Mouse (Mus musculus): ENCODE results near the gene Eif2ak1. TPM values are rescaled to one million over a fixed set of nuclear protein-coding genes. Genes with fewer than 3 reads are reported as not detected.
"Not testable (repeated sequence)": the region's sequence is repeated elsewhere in the genome, so short reads cannot be mapped to it uniquely, and the experiment has no call there.

The Eif2ak1 gene
- 46.0 and 51.7 TPM in 2 replicates for polyA plus RNA-seq (2016; fragmentation: Nextera tagmentation; extraction: Ambion mirVana)

DNA sequence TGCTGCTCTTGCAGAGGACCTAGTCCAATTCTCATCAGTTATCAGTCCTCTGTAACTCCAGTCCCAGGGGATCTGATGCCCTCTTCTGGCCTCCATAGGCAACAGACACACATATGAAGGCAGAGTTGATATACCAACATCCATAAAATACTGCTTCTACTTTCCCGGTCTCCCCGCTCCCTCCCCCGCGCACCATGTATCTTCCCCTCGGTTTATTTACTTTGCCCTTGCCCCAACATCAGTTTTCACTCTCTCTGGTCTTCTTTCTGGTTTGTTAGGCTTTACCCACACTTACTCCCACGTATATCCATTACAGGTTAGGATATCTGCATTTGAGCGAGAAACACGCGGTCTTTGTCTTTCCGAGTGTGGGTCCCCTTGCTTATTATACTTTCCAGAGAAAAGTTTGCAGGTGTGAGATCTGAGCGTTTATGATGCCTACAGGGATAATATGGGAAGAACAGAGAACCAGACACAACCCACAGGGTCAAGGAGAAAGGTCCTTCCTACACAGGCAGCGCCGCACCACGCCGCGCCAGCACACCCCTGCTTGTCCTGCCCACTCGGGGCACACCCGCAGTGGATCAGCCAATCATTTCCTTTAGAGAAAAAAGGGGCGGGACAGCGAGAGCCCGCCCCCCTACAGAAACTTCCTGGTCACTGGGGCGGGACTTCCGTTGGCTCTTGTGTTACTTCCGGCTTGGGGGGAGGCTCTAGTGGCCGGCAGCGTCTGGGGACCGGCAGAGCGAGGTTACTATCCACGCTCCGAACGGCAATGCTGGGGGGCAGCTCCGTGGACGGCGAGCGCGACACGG lies at the start of gene Eif2ak1:
Gene Eif2ak1 (plus strand): TSS at position 673 of the 815 bp plus-strand sequence.
- peak within 1 kb of the TSS; percentile 78 for H3K4me3 ChIP-seq
- H3K9me3 ChIP-seq (replicated peaks): no peaks in the 10 kb centered on the region
- H3K36me3 ChIP-seq: no peaks in the 10 kb centered on the region
- peaks cover 10% of the 10 kb centered on the region for H3K4me1 ChIP-seq
- under 1% methylated on average over 37 of the region's 37 CpGs for WGBS
- peak within 1 kb of the TSS; percentile 81 for H3K27ac ChIP-seq
- H3K27me3 ChIP-seq (ENCODE audit: low read depth, poor library complexity, severe bottlenecking): no peaks in the 10 kb centered on the region
- peak; percentile 96 for DNase-seq (ENCODE audit: low spot score)

DNA sequence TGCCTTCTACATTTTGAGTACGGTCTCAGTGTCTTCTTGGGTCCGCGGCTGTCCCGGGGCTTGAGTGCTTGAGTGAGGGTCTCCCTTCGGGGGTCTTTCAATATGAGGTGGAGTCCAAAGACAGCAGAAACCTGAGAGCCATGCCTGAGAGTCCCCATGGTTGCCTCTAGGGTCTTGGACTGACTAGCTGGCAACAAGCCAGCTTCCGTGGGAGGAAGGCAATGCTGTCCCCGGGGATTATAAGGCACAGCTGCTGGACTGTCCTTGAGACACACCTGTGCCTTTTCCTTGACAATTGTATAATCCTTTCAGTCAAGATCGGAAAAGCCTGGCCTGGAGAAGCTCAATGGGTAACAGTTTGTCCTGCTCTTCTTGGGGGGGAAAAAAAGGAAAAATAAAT lies 35.6 kb upstream of the Eif2ak1 start:
- Histone ChIP-seq H3K4me1 (no peaks in the 10 kb centered on the region), H3K27ac (no peak overlapping the region), H3K36me3 (no peaks in the 10 kb centered on the region), H3K27me3 (ENCODE audit: low read depth, poor library complexity, severe bottlenecking) (no peaks in the 10 kb centered on the region), H3K9me3 (replicated peaks) (no peaks in the 10 kb centered on the region), H3K4me3 (no peak overlapping the region)
- no peak for DNase-seq (ENCODE audit: low spot score)
- 90% methylated on average over 8 of the region's 8 CpGs for WGBS

DNA sequence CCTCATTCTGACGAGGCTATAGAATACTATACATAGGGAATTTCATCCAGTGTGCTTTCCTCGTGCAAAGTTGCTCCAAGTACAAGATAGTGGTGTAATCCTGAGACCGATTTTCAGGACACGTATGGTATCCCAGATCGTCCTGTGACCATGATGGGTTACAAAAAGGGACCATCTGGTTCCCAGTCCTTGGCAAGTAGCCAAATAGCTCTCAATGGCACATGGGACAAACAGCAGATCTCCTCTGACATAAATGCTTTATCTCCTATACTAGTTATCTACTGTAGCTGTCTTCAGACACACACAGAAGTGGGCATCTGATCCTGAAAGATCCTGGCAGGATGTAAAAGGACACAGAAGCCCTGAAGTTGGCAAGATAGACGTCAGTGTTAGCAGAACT lies 32.2 kb upstream of the Eif2ak1 start:
- Histone ChIP-seq H3K4me3 (no peak overlapping the region), H3K4me1 (no peaks in the 10 kb centered on the region), H3K9me3 (replicated peaks) (no peaks in the 10 kb centered on the region), H3K27ac (no peak overlapping the region), H3K27me3 (ENCODE audit: low read depth, poor library complexity, severe bottlenecking) (no peaks in the 10 kb centered on the region), H3K36me3 (no peaks in the 10 kb centered on the region)
- 88% methylated on average over 6 of the region's 6 CpGs for WGBS
- no peak for DNase-seq (ENCODE audit: low spot score)

DNA sequence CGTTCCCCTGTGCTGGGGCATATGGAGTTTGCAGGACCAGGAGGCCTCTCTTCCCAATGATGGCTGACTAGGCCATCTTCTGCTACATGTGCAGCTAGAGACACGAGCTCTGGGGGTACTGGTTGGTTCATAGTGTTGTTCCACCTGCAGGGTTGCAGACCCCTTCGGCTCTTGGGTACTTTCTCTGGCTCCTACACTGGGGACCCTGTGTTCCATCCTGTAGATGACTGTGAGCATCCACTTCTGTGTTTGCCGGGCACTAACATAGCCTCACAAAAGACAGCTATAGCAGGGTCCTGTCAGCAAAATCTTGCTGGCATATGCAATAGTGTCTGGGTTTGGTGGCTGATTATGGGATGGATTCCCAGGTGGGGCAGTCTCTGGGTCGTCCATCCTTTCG lies 16.4 kb upstream of the Eif2ak1 start:
- not testable (repeated sequence) for H3K27ac ChIP-seq; DNase-seq (ENCODE audit: low spot score); H3K27me3 ChIP-seq (ENCODE audit: low read depth, poor library complexity, severe bottlenecking); H3K4me3 ChIP-seq; H3K9me3 ChIP-seq (replicated peaks); H3K4me1 ChIP-seq; H3K36me3 ChIP-seq
- WGBS: 87% methylated on average over 6 of the region's 6 CpGs

DNA sequence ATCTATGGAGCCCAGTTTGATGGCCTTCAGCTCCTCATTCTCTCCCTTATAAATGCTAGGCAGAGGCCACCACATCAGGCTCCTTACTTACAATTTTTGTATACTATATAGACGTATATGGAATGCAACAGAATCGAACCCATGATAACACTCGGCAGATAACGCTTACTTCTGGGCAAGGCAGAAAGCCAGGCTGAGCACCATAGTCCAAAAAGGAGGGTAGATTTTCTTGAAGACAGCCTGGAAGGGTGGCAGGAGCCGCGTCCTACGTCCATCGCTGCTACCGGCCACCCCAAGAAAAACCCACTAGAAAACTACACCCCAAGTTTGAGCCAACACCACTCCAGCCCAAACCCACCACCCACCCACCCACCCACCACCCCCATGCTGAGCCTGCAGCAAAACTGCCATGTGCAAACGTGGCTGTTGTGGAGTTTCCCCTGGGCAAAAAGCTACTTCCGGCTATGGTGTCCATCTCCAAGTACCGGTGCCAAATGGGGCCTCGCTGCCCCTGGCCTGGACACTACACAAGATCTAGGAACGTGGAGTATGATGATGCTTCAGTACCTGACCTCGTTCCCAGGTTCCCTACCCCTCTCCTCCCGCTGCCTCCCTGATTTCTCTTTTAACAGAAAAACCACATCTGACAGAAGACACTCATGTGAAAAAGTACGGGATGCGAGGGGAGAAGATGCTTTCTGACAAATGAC lies 13.4 kb upstream of the Eif2ak1 start:
- WGBS: 91% methylated on average over 18 of the region's 18 CpGs
- Histone ChIP-seq H3K4me1 (no peaks in the 10 kb centered on the region), H3K36me3 (no peaks in the 10 kb centered on the region), H3K27me3 (ENCODE audit: low read depth, poor library complexity, severe bottlenecking) (no peaks in the 10 kb centered on the region), H3K27ac (no peak overlapping the region), H3K9me3 (replicated peaks) (no peaks in the 10 kb centered on the region), H3K4me3 (no peak overlapping the region)
- no peak for DNase-seq (ENCODE audit: low spot score)

DNA sequence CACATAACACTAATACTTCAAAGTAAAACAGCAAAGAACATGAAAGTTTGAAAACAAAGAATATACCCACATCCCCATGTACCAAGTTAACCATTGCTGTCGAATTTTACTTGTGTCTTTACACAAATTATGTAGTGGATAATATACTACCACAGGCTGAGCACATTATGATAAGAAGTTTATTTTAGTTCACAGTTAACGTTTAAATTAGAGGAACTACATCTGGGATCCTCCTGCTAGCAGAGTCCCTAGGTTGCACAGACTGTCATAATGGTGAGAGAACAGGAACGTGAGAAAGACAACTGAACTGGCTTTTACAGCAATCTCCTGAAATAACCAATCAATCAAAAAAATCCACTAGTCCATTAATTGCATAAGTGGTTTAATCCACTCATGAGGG lies 10.3 kb upstream of the Eif2ak1 start:
- no peaks in the 10 kb centered on the region for H3K36me3 ChIP-seq
- H3K9me3 ChIP-seq (replicated peaks): no peaks in the 10 kb centered on the region
- no peaks in the 10 kb centered on the region for H3K4me1 ChIP-seq
- H3K27ac ChIP-seq: no peak overlapping the region
- no peak for DNase-seq (ENCODE audit: low spot score)
- WGBS: 77% methylated on average over 3 of the region's 3 CpGs
- no peaks in the 10 kb centered on the region for H3K27me3 ChIP-seq (ENCODE audit: low read depth, poor library complexity, severe bottlenecking)
- H3K4me3 ChIP-seq: no peak overlapping the region

DNA sequence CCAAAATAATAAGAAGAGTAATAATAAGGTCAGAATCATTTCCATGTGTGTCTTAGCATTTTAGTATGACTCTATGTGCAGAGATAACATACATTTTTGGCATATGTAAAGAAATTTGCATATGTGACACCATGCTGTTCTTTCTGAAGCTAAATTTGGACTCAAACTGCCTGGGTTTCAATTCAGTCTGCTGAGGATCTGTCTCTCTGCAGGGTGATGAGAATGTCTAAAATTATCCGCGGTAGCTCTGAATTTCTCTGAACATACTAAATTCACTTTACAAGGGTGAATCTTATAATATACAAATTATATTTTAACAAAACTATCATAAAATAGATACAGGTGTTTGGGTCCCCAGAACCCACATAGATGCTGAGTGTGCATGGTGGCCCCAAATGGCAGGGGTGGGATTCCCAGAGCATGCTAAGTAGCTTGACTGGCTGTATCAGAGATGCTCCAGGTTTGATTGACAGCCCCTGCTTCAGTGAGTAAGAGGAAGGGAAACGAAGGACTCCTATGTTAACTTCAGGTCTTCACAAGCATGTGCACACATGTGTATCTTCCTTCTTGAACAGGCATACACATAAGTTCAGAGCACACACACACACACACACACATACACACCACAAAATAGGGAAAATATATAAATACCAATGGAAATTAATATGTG lies 8.0 kb upstream of the Eif2ak1 start:
- no peak for DNase-seq (ENCODE audit: low spot score)
- Histone ChIP-seq H3K36me3 (no peaks in the 10 kb centered on the region), H3K27ac (no peak overlapping the region), H3K9me3 (replicated peaks) (no peaks in the 10 kb centered on the region), H3K4me3 (no peak overlapping the region), H3K27me3 (ENCODE audit: low read depth, poor library complexity, severe bottlenecking) (no peaks in the 10 kb centered on the region), H3K4me1 (no peaks in the 10 kb centered on the region)
- 90% methylated on average over 3 of the region's 3 CpGs for WGBS

DNA sequence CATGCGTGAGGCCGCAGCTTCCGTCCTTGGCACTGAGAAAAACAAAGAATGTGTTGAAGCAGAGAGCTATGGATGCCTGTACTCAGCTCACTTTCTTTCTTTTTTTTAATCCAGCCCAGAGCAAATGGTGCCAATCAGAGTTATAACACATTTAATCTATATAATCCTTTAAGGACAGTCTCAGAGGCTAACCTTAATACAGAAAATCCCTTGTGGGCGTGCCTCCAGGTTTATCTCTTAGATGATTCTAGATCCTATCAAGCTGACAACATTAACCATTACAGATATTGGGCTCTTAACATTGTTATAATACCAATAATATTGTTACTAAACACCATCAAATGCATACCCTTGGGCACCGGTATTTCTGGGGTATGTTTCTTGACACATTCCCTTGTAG lies 5.9 kb upstream of the Eif2ak1 start:
- no peak for DNase-seq (ENCODE audit: low spot score)
- 93% methylated on average over 5 of the region's 5 CpGs for WGBS

DNA sequence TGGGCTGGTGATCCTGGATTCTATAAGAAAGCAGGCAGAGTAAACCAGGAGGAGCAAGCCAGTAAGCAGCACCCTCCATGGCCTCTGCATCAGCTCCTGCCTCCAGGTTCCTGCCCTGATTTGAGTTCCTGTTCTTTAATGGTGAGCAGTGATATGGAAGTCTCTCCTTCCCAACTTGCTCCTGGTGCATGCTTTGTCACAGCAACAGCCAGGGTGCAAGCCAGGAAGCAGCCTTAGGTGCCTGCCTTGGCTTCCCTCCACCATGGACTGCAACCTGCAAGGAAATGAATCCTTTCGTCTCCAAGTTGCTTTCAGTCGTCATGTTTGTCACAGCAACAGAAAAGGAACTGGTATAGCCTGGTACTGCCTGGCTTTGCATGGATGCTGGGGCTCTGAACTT lies 3.0 kb upstream of the Eif2ak1 start:
- Histone ChIP-seq H3K27ac (no peak overlapping the region), H3K9me3 (replicated peaks) (no peaks in the 10 kb centered on the region), H3K4me3 (no peak overlapping the region), H3K36me3 (no peaks in the 10 kb centered on the region), H3K4me1 (peaks cover 10% of the 10 kb centered on the region), H3K27me3 (ENCODE audit: low read depth, poor library complexity, severe bottlenecking) (no peaks in the 10 kb centered on the region)
- DNase-seq (ENCODE audit: low spot score): no peak
- 84% methylated on average over 2 of the region's 2 CpGs for WGBS

More for the DNA sequence above, 5.9 kb upstream of the Eif2ak1 start:
- H3K9me3 ChIP-seq (replicated peaks): no peaks in the 10 kb centered on the region
- no peaks in the 10 kb centered on the region for H3K36me3 ChIP-seq
- H3K27ac ChIP-seq: no peak overlapping the region
- H3K4me1 ChIP-seq: no peaks in the 10 kb centered on the region
- no peaks in the 10 kb centered on the region for H3K27me3 ChIP-seq (ENCODE audit: low read depth, poor library complexity, severe bottlenecking)
- H3K4me3 ChIP-seq: no peak overlapping the region

DNA sequence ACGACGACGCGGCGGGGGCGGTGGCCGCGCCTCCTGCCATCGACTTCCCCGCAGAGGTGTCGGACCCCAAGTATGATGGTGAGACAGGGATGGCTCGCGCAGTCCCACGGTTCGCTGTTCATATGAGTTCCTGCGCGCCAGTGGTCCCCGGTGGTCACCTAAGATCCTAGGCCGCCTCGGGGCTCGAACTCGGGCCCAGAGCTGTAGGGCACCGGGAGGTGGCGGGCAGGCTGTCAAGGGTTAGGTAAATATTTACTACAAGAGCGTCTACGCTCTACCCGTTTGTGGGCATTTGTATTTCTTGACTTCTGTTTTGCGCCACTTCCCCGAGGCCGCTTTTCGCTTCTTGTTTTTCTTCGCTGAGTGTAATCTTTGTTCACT lies 333 bp downstream of the Eif2ak1 start:
- Histone ChIP-seq H3K9me3 (replicated peaks) (no peaks in the 10 kb centered on the region), H3K4me1 (peaks cover 10% of the 10 kb centered on the region), H3K27me3 (ENCODE audit: low read depth, poor library complexity, severe bottlenecking) (no peaks in the 10 kb centered on the region), H3K4me3 (peak overlapping the region; percentile 78), H3K36me3 (no peaks in the 10 kb centered on the region), H3K27ac (peak overlapping the region; percentile 81)
- under 1% methylated on average over 32 of the region's 32 CpGs for WGBS
- no peak for DNase-seq (ENCODE audit: low spot score)

DNA sequence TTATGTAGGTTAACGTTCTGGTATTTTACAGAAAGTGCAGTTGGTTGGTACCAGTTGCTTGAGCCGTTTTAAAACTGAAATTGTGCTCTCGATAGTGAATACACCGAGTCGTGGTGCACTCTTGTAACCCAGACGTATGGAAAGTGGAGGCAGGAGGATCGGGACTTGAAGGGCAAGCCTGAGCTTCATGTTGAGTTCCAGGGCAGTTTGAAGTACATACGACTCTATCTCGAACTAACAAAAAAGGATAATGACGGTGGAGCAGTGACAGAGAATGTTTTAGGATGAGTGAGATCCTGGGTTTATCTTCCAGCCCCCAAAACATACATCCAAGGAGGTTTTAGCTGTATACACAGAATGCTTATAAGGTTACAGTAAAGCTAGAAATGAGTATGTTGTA lies 873 bp downstream of the Eif2ak1 start:
- Histone ChIP-seq H3K4me1 (peaks cover 10% of the 10 kb centered on the region), H3K4me3 (peak overlapping the region; percentile 78), H3K36me3 (no peaks in the 10 kb centered on the region), H3K27ac (no peak overlapping the region), H3K9me3 (replicated peaks) (no peaks in the 10 kb centered on the region), H3K27me3 (ENCODE audit: low read depth, poor library complexity, severe bottlenecking) (no peaks in the 10 kb centered on the region)
- DNase-seq (ENCODE audit: low spot score): no peak
- 16% methylated on average over 10 of the region's 10 CpGs for WGBS

DNA sequence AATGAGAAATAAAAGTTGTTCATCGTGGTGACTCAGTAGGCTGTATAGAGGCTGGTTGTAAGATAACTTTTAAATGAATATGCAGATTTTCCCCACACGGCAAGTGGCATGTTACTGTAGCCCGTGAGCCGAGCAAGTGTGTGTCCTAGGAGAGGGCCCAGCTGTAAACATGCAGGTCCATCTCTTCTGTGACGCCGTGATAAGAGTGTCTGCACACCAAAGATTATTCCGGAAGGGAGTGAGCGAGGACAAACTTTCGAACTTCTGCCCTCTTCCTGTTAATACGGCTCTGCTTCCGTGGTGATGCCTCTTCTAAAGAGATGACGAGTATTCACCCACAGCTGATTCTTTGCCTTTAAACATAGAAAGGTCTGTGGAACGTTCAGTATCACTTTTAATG lies 1.4 kb downstream of the Eif2ak1 start:
- Histone ChIP-seq H3K27me3 (ENCODE audit: low read depth, poor library complexity, severe bottlenecking) (no peaks in the 10 kb centered on the region), H3K9me3 (replicated peaks) (no peaks in the 10 kb centered on the region), H3K4me1 (peaks cover 10% of the 10 kb centered on the region), H3K4me3 (0 out of 2 replicates have a peak overlapping the region, but pooled peaks have one; percentile 24), H3K27ac (no peak overlapping the region), H3K36me3 (no peaks in the 10 kb centered on the region)
- no peak for DNase-seq (ENCODE audit: low spot score)
- 86% methylated on average over 13 of the region's 13 CpGs for WGBS
